Mouse (Mus musculus): ENCODE results near the gene Olfr414.

The Olfr414 gene

GRCm38 (mm10) chr1:174423764-174424163 is at the start of gene Olfr414:
Olfr414 (plus strand) TSS chr1:174424064.
- DNase-seq (ENCODE audit: low read depth): no peak

- DNase-seq (ENCODE audit: low read depth): no peak
Observed at GRCm38 (mm10) chr1:174390746-174391145, 33.1 kb upstream of the Olfr414 start, which contains the start of gene Olfr248. Olfr248 (plus strand) TSS chr1:174391046.

- DNase-seq (ENCODE audit: low read depth): no peak
Observed at GRCm38 (mm10) chr1:174422959-174423358, 905 bp upstream of the Olfr414 start.

GRCm38 (mm10) chr1:174426180-174426986 is 2.5 kb downstream of the Olfr414 start:
- DNase-seq (ENCODE audit: low read depth): no peak

GRCm38 (mm10) chr1:174427402-174427801 is 3.5 kb downstream of the Olfr414 start:
- DNase-seq (ENCODE audit: low read depth): no peak

- DNase-seq (ENCODE audit: low read depth): no peak
Observed at GRCm38 (mm10) chr1:174428407-174428806, 4.5 kb downstream of the Olfr414 start.

- DNase-seq (ENCODE audit: low read depth): no peak
Observed at GRCm38 (mm10) chr1:174434121-174434520, 10.3 kb downstream of the Olfr414 start.

- DNase-seq (ENCODE audit: low read depth): no peak
Observed at GRCm38 (mm10) chr1:174441782-174442181, 17.9 kb downstream of the Olfr414 start, which contains the start of gene Olfr220. Olfr220 (plus strand) TSS chr1:174442082.

GRCm38 (mm10) chr1:174455100-174455499 is 31.2 kb downstream of the Olfr414 start:
- no peak for DNase-seq (ENCODE audit: low read depth)

- no peak for DNase-seq (ENCODE audit: low read depth)
Observed at GRCm38 (mm10) chr1:174465385-174465784, 41.5 kb downstream of the Olfr414 start.

GRCm38 (mm10) chr1:174466240-174466639 is 42.4 kb downstream of the Olfr414 start:
- DNase-seq (ENCODE audit: low read depth): peak; percentile 25

- DNase-seq (ENCODE audit: low read depth): peak; percentile 26
Observed at GRCm38 (mm10) chr1:174469736-174470135, 45.9 kb downstream of the Olfr414 start.

GRCm38 (mm10) chr1:174482567-174482966 is 58.7 kb downstream of the Olfr414 start:
- DNase-seq (ENCODE audit: low read depth): no peak

All from c-Kit-positive CD71-negative TER-119-negative erythroid progenitor cells, embryonic 14.5 days (primary cell).